Mouse (Mus musculus): Measurements from ENCODE around the gene 1700028P14Rik. TPM values are rescaled to one million over a fixed set of nuclear protein-coding genes. Genes with fewer than 3 reads are reported as not detected.

The 1700028P14Rik gene
- polyA plus RNA-seq, 1 experiment from 2014 or later: 0.22 TPM

GRCm38 (mm10) chr19:23576685-23577084 lies 75.9 kb downstream of the 1700028P14Rik start:
- no peak overlapping the region for H3K27ac ChIP-seq (replicated peaks)
- no peak for DNase-seq (ENCODE audit: low spot score)
- H3K36me3 ChIP-seq (replicated peaks): no peaks in the 10 kb centered on the region
- no peaks in the 10 kb centered on the region for H3K4me1 ChIP-seq
- H3K4me3 ChIP-seq: no peak overlapping the region
- 44% methylated on average over 4 of the region's 4 CpGs for WGBS
- H3K9me3 ChIP-seq: no peaks in the 10 kb centered on the region
- H3K27me3 ChIP-seq (replicated peaks; ENCODE audit: low read depth, poor library complexity, severe bottlenecking): no peaks in the 10 kb centered on the region

- peaks cover 10% of the 10 kb centered on the region; the same call in 1 of the 2 replicates for H3K4me1 ChIP-seq
- DNase-seq (ENCODE audit: low spot score): no peak
- no peaks in the 10 kb centered on the region for H3K36me3 ChIP-seq (replicated peaks)
- no peaks in the 10 kb centered on the region for H3K9me3 ChIP-seq
- WGBS: 89% methylated on average over 5 of the region's 5 CpGs
- no peak overlapping the region for H3K27ac ChIP-seq (replicated peaks)
- no peak overlapping the region for H3K4me3 ChIP-seq
- H3K27me3 ChIP-seq (replicated peaks; ENCODE audit: low read depth, poor library complexity, severe bottlenecking): no peaks in the 10 kb centered on the region
These were observed 88.9 kb downstream of the 1700028P14Rik start for GRCm38 (mm10) chr19:23563693-23564092.

GRCm38 (mm10) chr19:23562588-23562987 lies 90.0 kb downstream of the 1700028P14Rik start:
- WGBS: 96% methylated on average over 4 of the region's 4 CpGs
- H3K9me3 ChIP-seq: no peaks in the 10 kb centered on the region
- no peak for DNase-seq (ENCODE audit: low spot score)
- no peaks in the 10 kb centered on the region for H3K27me3 ChIP-seq (replicated peaks; ENCODE audit: low read depth, poor library complexity, severe bottlenecking)
- no peak overlapping the region for H3K4me3 ChIP-seq
- peaks cover 10% of the 10 kb centered on the region; the same call in 1 of the 2 replicates for H3K4me1 ChIP-seq
- no peak overlapping the region for H3K27ac ChIP-seq (replicated peaks)
- no peaks in the 10 kb centered on the region for H3K36me3 ChIP-seq (replicated peaks)

GRCm38 (mm10) chr19:23562061-23562460 lies 90.6 kb downstream of the 1700028P14Rik start:
- 83% methylated on average over 6 of the region's 6 CpGs for WGBS
- Histone ChIP-seq H3K27ac (replicated peaks) (no peak overlapping the region), H3K36me3 (replicated peaks) (no peaks in the 10 kb centered on the region), H3K9me3 (no peaks in the 10 kb centered on the region), H3K4me3 (no peak overlapping the region), H3K27me3 (replicated peaks; ENCODE audit: low read depth, poor library complexity, severe bottlenecking) (no peaks in the 10 kb centered on the region), H3K4me1 (peaks cover 10% of the 10 kb centered on the region; the same call in 1 of the 2 replicates)
- no peak for DNase-seq (ENCODE audit: low spot score)

GRCm38 (mm10) chr19:23553450-23553849 lies 99.2 kb downstream of the 1700028P14Rik start:
- Histone ChIP-seq H3K27me3 (replicated peaks; ENCODE audit: low read depth, poor library complexity, severe bottlenecking) (no peaks in the 10 kb centered on the region), H3K9me3 (no peaks in the 10 kb centered on the region), H3K4me1 (no peaks in the 10 kb centered on the region), H3K36me3 (replicated peaks) (no peaks in the 10 kb centered on the region), H3K27ac (replicated peaks) (no peak overlapping the region), H3K4me3 (no peak overlapping the region)
- no peak for DNase-seq (ENCODE audit: low spot score)
- WGBS: 77% methylated on average over 2 of the region's 2 CpGs

- no peak overlapping the region for H3K4me3 ChIP-seq
- H3K4me1 ChIP-seq: no peaks in the 10 kb centered on the region
- no peaks in the 10 kb centered on the region for H3K27me3 ChIP-seq (replicated peaks; ENCODE audit: low read depth, poor library complexity, severe bottlenecking)
- H3K36me3 ChIP-seq (replicated peaks): no peaks in the 10 kb centered on the region
- H3K27ac ChIP-seq (replicated peaks): no peak overlapping the region
- DNase-seq (ENCODE audit: low spot score): no peak
- H3K9me3 ChIP-seq: no peaks in the 10 kb centered on the region
These were observed 107.0 kb downstream of the 1700028P14Rik start for GRCm38 (mm10) chr19:23545604-23546003.

- H3K36me3 ChIP-seq (replicated peaks): no peaks in the 10 kb centered on the region
- no peaks in the 10 kb centered on the region for H3K4me1 ChIP-seq
- H3K27ac ChIP-seq (replicated peaks): no peak overlapping the region
- no peak for DNase-seq (ENCODE audit: low spot score)
- WGBS: 75% methylated on average over 11 of the region's 11 CpGs
- no peak overlapping the region for H3K4me3 ChIP-seq
- H3K9me3 ChIP-seq: no peaks in the 10 kb centered on the region
- H3K27me3 ChIP-seq (replicated peaks; ENCODE audit: low read depth, poor library complexity, severe bottlenecking): no peaks in the 10 kb centered on the region
These were observed 109.2 kb downstream of the 1700028P14Rik start for GRCm38 (mm10) chr19:23543244-23544004.

GRCm38 (mm10) chr19:23542759-23543158 lies 109.9 kb downstream of the 1700028P14Rik start:
- H3K27ac ChIP-seq (replicated peaks): no peak overlapping the region
- 87% methylated on average over 4 of the region's 4 CpGs for WGBS
- H3K36me3 ChIP-seq (replicated peaks): no peaks in the 10 kb centered on the region
- no peak for DNase-seq (ENCODE audit: low spot score)
- H3K9me3 ChIP-seq: no peaks in the 10 kb centered on the region
- H3K4me1 ChIP-seq: no peaks in the 10 kb centered on the region
- no peak overlapping the region for H3K4me3 ChIP-seq
- no peaks in the 10 kb centered on the region for H3K27me3 ChIP-seq (replicated peaks; ENCODE audit: low read depth, poor library complexity, severe bottlenecking)

GRCm38 (mm10) chr19:23535700-23536099 lies 116.9 kb downstream of the 1700028P14Rik start:
- no peak overlapping the region for H3K27ac ChIP-seq (replicated peaks)
- no peaks in the 10 kb centered on the region for H3K4me1 ChIP-seq
- 86% methylated on average over 3 of the region's 3 CpGs for WGBS
- H3K36me3 ChIP-seq (replicated peaks): no peaks in the 10 kb centered on the region
- no peak overlapping the region for H3K4me3 ChIP-seq
- no peaks in the 10 kb centered on the region for H3K9me3 ChIP-seq
- no peak for DNase-seq (ENCODE audit: low spot score)
- H3K27me3 ChIP-seq (replicated peaks; ENCODE audit: low read depth, poor library complexity, severe bottlenecking): no peaks in the 10 kb centered on the region

GRCm38 (mm10) chr19:23531899-23532298 lies 120.7 kb downstream of the 1700028P14Rik start:
- no peak overlapping the region for H3K4me3 ChIP-seq
- H3K27me3 ChIP-seq (replicated peaks; ENCODE audit: low read depth, poor library complexity, severe bottlenecking): no peaks in the 10 kb centered on the region
- no peaks in the 10 kb centered on the region for H3K4me1 ChIP-seq
- 0 out of 2 replicates have a peak, but pooled peaks cover under 1% of the 10 kb centered on the region for H3K9me3 ChIP-seq
- H3K36me3 ChIP-seq (replicated peaks): no peaks in the 10 kb centered on the region
- 15% methylated on average over 4 of the region's 4 CpGs for WGBS
- DNase-seq (ENCODE audit: low spot score): no peak
- H3K27ac ChIP-seq (replicated peaks): no peak overlapping the region

- DNase-seq (ENCODE audit: low spot score): peak; percentile 72
- Histone ChIP-seq H3K36me3 (replicated peaks) (no peaks in the 10 kb centered on the region), H3K9me3 (peaks cover 7% of the 10 kb centered on the region; the same call in 1 of the 2 replicates), H3K27ac (replicated peaks) (no peak overlapping the region), H3K4me1 (no peaks in the 10 kb centered on the region), H3K27me3 (replicated peaks; ENCODE audit: low read depth, poor library complexity, severe bottlenecking) (no peaks in the 10 kb centered on the region), H3K4me3 (no peak overlapping the region)
- WGBS: 11% methylated on average over 1 of the region's 1 CpGs
These were observed 128.9 kb downstream of the 1700028P14Rik start for GRCm38 (mm10) chr19:23523711-23524110.

GRCm38 (mm10) chr19:23521831-23522230 lies 130.8 kb downstream of the 1700028P14Rik start:
- no peak for DNase-seq (ENCODE audit: low spot score)
- H3K27me3 ChIP-seq (replicated peaks; ENCODE audit: low read depth, poor library complexity, severe bottlenecking): no peaks in the 10 kb centered on the region
- H3K27ac ChIP-seq (replicated peaks): no peak overlapping the region
- WGBS: 93% methylated on average over 4 of the region's 4 CpGs
- no peak overlapping the region for H3K4me3 ChIP-seq
- H3K4me1 ChIP-seq: no peaks in the 10 kb centered on the region
- peaks cover 6% of the 10 kb centered on the region; the same call in 1 of the 2 replicates for H3K9me3 ChIP-seq
- H3K36me3 ChIP-seq (replicated peaks): no peaks in the 10 kb centered on the region

GRCm38 (mm10) chr19:23521071-23521470 lies 131.5 kb downstream of the 1700028P14Rik start:
- 88% methylated on average over 8 of the region's 8 CpGs for WGBS
- H3K27ac ChIP-seq (replicated peaks): no peak overlapping the region
- H3K4me1 ChIP-seq: no peaks in the 10 kb centered on the region

More at GRCm38 (mm10) chr19:23521071-23521470, 131.5 kb downstream of the 1700028P14Rik start:
- H3K4me3 ChIP-seq: no peak overlapping the region
- H3K9me3 ChIP-seq: no peaks in the 10 kb centered on the region
- DNase-seq (ENCODE audit: low spot score): no peak
- H3K36me3 ChIP-seq (replicated peaks): no peaks in the 10 kb centered on the region
- H3K27me3 ChIP-seq (replicated peaks; ENCODE audit: low read depth, poor library complexity, severe bottlenecking): no peaks in the 10 kb centered on the region
